Mouse (Mus musculus): ENCODE results near the gene Tmem178b. TPM values are rescaled to one million over a fixed set of nuclear protein-coding genes. Genes with fewer than 3 reads are reported as not detected.

The Tmem178b gene
- 1.1 TPM for polyA plus RNA-seq (2015; fragmentation: Illumina TruSeq; extraction: RNeasy Lipid Tissue Mini Kit (QIAGEN cat#74804); ENCODE audit: insufficient read depth, low read depth, low replicate concordance)

DNA sequence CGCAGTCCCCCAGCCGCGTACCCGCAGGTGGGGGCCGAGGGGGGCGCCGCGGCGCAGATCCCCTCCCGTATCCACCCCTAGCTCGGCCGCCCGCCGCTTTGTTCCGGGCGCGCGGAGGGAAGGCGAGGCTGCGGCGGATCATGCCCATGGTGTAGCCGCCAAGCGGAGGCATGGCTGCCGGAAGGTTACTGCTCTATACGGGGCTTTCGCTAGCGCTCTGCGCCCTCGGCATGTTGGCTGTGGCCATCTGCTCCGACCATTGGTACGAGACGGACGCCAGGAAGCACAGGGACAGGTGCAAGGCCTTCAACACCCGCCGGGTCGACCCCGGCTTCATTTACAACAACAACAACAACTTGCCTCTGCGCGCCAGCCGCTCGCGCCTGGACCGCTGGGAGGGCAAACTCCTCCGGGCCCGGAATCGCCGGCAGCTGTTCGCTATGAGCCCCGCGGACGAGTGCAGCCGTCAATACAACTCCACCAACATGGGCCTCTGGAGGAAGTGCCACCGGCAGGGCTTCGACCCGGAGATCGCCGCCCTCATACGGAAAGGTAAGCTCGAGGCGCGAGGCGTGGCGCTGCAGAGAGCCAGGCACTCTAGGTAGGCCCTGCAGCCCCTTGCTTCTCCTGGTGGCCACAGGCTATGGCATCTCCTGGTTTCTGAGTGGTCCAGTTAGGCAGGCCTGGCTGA lies at the start of gene Tmem178b:
Gene Tmem178b (plus strand): TSS at position 371 of the 691 bp plus-strand sequence.

Other genes starting within 250 kb of the Tmem178b start
- gene Braf, start 147.8 kb upstream of the Tmem178b start, polyA plus RNA-seq (2015; fragmentation: Illumina TruSeq; extraction: RNeasy Lipid Tissue Mini Kit (QIAGEN cat#74804); ENCODE audit: insufficient read depth, low read depth, low replicate concordance) = 3.3 TPM
- 17.1 TPM for gene Mrps33, start 62.3 kb upstream of the Tmem178b start, polyA plus RNA-seq (2015; fragmentation: Illumina TruSeq; extraction: RNeasy Lipid Tissue Mini Kit (QIAGEN cat#74804); ENCODE audit: insufficient read depth, low read depth, low replicate concordance)